Mouse (Mus musculus) neural tube, embryonic 11.5 days (tissue): ENCODE results near the gene Gm6657. TPM values are rescaled to one million over a fixed set of nuclear protein-coding genes. Genes with fewer than 3 reads are reported as not detected.

Experiments
- ATAC-seq: fragments of 200-750 bp; cut with Nextera tagmentation; 2 replicates; pipeline ENCODE4 v1.8.0; 2017; ENCODE audit warnings: moderate number of reproducible peaks, mild to moderate bottlenecking, moderate TSS enrichment, moderate library complexity; ENCODE audit not compliant: insufficient read depth, low FRiP score, low TSS enrichment
- DNase-seq: peaks from one replicate; pipeline ENCODE4 v3.0.0-alpha.2; 2015; ENCODE audit warnings: low spot score
- H3K27ac ChIP-seq: fragments of 300-500 bp; sonication (generic); 2 replicates; pipeline ENCODE4 v1.5.1; 2014; ENCODE audit warnings: low read depth, mild to moderate bottlenecking, low read length
- H3K27me3 ChIP-seq: fragments of 300-500 bp; sonication (generic); 2 replicates; pipeline ENCODE4 v1.6.1; 2014; ENCODE audit warnings: mild to moderate bottlenecking, low read length, mixed read lengths; ENCODE audit not compliant: control insufficient read depth, insufficient read depth
- H3K36me3 ChIP-seq: fragments of 300-500 bp; sonication (generic); 2 replicates; pipeline ENCODE4 v1.6.1; 2014; ENCODE audit warnings: mild to moderate bottlenecking, low read length, moderate library complexity, mixed read lengths; ENCODE audit not compliant: control insufficient read depth, insufficient read depth
- H3K4me1 ChIP-seq: fragments of 300-500 bp; sonication (generic); 2 replicates; pipeline ENCODE4 v1.6.1; 2014; ENCODE audit warnings: low read length, mixed read lengths; ENCODE audit not compliant: control insufficient read depth, insufficient read depth
- H3K4me2 ChIP-seq: fragments of 300-500 bp; sonication (generic); 2 replicates; pipeline ENCODE4 v1.6.1; 2014; ENCODE audit warnings: low read depth, mild to moderate bottlenecking, moderate library complexity
- H3K4me3 ChIP-seq: fragments of 300-500 bp; sonication (generic); 2 replicates; pipeline ENCODE4 v1.5.1; 2014; ENCODE audit warnings: low read depth, low read length
- H3K9ac ChIP-seq: fragments of 300-500 bp; sonication (generic); 2 replicates; pipeline ENCODE4 v1.6.1; 2014; ENCODE audit warnings: mild to moderate bottlenecking, low read length
- H3K9me3 ChIP-seq: fragments of 300-500 bp; sonication (generic); 2 replicates; pipeline ENCODE4 v1.6.1; 2016; ENCODE audit warnings: low read length; ENCODE audit not compliant: control insufficient read depth
- WGBS: fragments of 180-500 bp; shearing (Covaris S2); extraction: QIAGEN DNeasy Blood & Tissue Kit; methylation state at CpG from one replicate; pipeline ENCODE4 v1.1.7; 2014; 5-methylcytosine and 5-hydroxymethylcytosine counted together
- polyA plus RNA-seq: library from polyadenylated mRNA; unstranded; fragments of >200 nt; fragmentation: Nextera tagmentation; extraction: Ambion mirVana; gene quantifications from 2 replicates; pipeline ENCODE4 v1.2.1, GENCODE M21; 2014

Gm6657 gene
- polyA plus RNA-seq, 1 experiment from 2014 or later, result not detected

DNA sequence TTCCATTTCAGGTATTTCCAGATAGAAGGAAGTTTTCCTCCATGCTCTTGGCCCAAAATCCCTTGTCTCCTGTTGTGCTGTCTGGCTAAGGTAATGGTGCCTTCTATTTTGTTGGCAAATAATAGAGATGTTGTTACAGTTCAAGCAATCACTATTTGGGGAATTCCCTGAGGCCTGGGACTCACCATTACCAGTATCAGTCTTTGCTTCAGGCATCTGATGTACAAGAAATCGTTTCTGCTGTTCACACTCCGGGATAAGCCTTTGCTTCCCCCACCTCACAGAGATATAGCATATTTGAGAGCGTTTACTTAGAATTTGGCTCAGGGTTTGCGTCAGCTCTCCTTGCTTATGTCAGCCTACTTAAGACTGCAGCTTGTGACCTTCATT, 12.5 kb downstream of the Gm6657 start:
- Histone ChIP-seq H3K27ac (no peak overlapping the region), H3K9me3 (no peaks in the 10 kb centered on the region), H3K9ac (no peak overlapping the region), H3K4me1 (no peaks in the 10 kb centered on the region), H3K4me3 (no peak overlapping the region), H3K4me2 (no peak overlapping the region), H3K36me3 (no peaks in the 10 kb centered on the region), H3K27me3 (no peaks in the 10 kb centered on the region)
- no peak for DNase-seq
- ATAC-seq, result no peak
- WGBS, result 88% methylated on average over 4 of the region's 4 CpGs

GRCm38 (mm10) chr12:78209856-78210255, 15.8 kb downstream of the Gm6657 start:
- 95% methylated on average over 2 of the region's 2 CpGs for WGBS
- no peak overlapping the region for H3K9ac ChIP-seq

GRCm38 (mm10) chr12:78215490-78215889, 21.4 kb downstream of the Gm6657 start:
- Histone ChIP-seq H3K27ac (no peak overlapping the region), H3K4me2 (no peak overlapping the region), H3K9ac (no peak overlapping the region), H3K36me3 (no peaks in the 10 kb centered on the region), H3K27me3 (no peaks in the 10 kb centered on the region), H3K9me3 (no peaks in the 10 kb centered on the region), H3K4me3 (no peak overlapping the region), H3K4me1 (no peaks in the 10 kb centered on the region)
- no peak for ATAC-seq
- WGBS, result 79% methylated on average over 6 of the region's 6 CpGs
- no peak for DNase-seq

More at GRCm38 (mm10) chr12:78209856-78210255, 15.8 kb downstream of the Gm6657 start:
- no peaks in the 10 kb centered on the region for H3K9me3 ChIP-seq
- DNase-seq, result no peak
- no peaks in the 10 kb centered on the region for H3K4me1 ChIP-seq
- H3K27me3 ChIP-seq, result no peaks in the 10 kb centered on the region
- no peak overlapping the region for H3K27ac ChIP-seq
- no peak for ATAC-seq
- H3K4me3 ChIP-seq, result no peak overlapping the region
- no peaks in the 10 kb centered on the region for H3K36me3 ChIP-seq
- no peak overlapping the region for H3K4me2 ChIP-seq

- no peak overlapping the region for H3K27ac ChIP-seq
- no peaks in the 10 kb centered on the region for H3K9me3 ChIP-seq
- H3K4me2 ChIP-seq, result no peak overlapping the region
- H3K4me3 ChIP-seq, result no peak overlapping the region
- 88% methylated on average over 4 of the region's 4 CpGs for WGBS
- H3K27me3 ChIP-seq, result no peaks in the 10 kb centered on the region
- no peaks in the 10 kb centered on the region for H3K4me1 ChIP-seq
- ATAC-seq (no peak), DNase-seq (no peak)
- H3K36me3 ChIP-seq, result no peaks in the 10 kb centered on the region
- H3K9ac ChIP-seq, result no peak overlapping the region
Measured at GRCm38 (mm10) chr12:78219191-78219825, 25.3 kb downstream of the Gm6657 start.

GRCm38 (mm10) chr12:78225707-78226518, 31.9 kb downstream of the Gm6657 start, which contains the start of gene Gphn:
Gene Gphn (plus strand): TSS chr12:78226379.
- peak within 1 kb of the TSS; percentile 95 for H3K27ac ChIP-seq
- H3K4me1 ChIP-seq, result no peaks in the 10 kb centered on the region; the same call in 1 of the 2 replicates
- peak within 1 kb of the TSS; percentile 87 for H3K9ac ChIP-seq
- no peaks in the 10 kb centered on the region for H3K27me3 ChIP-seq
- peak within 1 kb of the TSS; percentile 83 for H3K4me3 ChIP-seq
- 0% methylated on average over 67 of the region's 70 CpGs for WGBS
- H3K9me3 ChIP-seq, result no peaks in the 10 kb centered on the region
- ATAC-seq (peak; percentile 95), DNase-seq (peak; percentile 93)
- H3K36me3 ChIP-seq, result no peaks in the 10 kb centered on the region
- H3K4me2 ChIP-seq, result peak within 1 kb of the TSS; percentile 76

DNA sequence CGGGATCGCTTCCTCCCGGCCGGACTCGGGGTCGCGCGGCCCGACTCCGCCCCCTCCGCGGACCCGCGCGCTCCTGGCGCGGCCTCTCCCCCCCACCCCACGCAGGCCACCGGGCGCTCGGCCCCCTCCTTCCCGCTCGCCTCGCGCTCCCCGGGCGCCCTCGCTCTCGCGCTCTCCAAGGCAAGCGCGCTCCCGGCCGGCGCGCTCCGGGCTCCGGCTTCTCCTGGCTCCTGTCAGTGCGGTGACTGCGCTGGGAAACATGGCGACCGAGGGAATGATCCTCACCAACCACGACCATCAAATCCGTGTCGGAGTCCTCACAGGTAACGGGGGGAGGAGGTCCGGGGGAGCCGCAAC, 32.5 kb downstream of the Gm6657 start:
- Histone ChIP-seq H3K9me3 (no peaks in the 10 kb centered on the region), H3K27ac (peak overlapping the region; percentile 95), H3K9ac (peak overlapping the region; percentile 87), H3K4me2 (peak overlapping the region; percentile 76), H3K4me3 (peak overlapping the region; percentile 83), H3K4me1 (no peaks in the 10 kb centered on the region; the same call in 1 of the 2 replicates), H3K36me3 (no peaks in the 10 kb centered on the region), H3K27me3 (no peaks in the 10 kb centered on the region)
- DNase-seq (peak; percentile 95), ATAC-seq (peak; percentile 81)
- WGBS, result under 1% methylated on average over 34 of the region's 48 CpGs

GRCm38 (mm10) chr12:78227021-78227932, 33.2 kb downstream of the Gm6657 start:
- no peaks in the 10 kb centered on the region for H3K9me3 ChIP-seq
- peak overlapping the region; percentile 87 for H3K9ac ChIP-seq
- peak overlapping the region; percentile 95 for H3K27ac ChIP-seq
- DNase-seq, result peak; percentile 61
- H3K27me3 ChIP-seq, result no peaks in the 10 kb centered on the region
- under 1% methylated on average over 53 of the region's 57 CpGs for WGBS
- peak overlapping the region; percentile 76 for H3K4me2 ChIP-seq
- peak overlapping the region; percentile 83 for H3K4me3 ChIP-seq
- ATAC-seq, result peak; percentile 32
- no peaks in the 10 kb centered on the region; the same call in 1 of the 2 replicates for H3K4me1 ChIP-seq
- no peaks in the 10 kb centered on the region for H3K36me3 ChIP-seq

DNA sequence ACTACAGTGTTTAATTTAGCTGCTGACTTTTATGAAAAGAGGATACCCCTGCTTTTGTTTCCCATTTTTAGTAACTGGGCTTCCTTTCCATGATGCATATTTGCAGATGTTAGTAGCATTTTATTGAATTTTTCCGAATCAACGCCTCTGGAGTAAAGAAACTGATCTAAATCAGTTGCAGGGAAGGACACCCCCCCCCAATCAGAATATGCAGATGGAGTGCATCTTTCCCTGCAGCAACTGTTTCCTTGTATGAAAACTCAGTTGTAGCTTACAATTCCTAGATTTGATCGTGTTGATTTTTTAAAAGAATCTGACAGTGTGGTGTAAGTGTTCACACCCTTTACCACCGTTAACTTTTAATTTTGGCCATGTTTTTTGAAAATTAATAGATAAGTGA, 34.1 kb downstream of the Gm6657 start:
- no peak overlapping the region for H3K9ac ChIP-seq
- H3K4me1 ChIP-seq, result no peaks in the 10 kb centered on the region; the same call in 1 of the 2 replicates
- H3K4me2 ChIP-seq, result peak overlapping the region; percentile 76
- no peaks in the 10 kb centered on the region for H3K27me3 ChIP-seq
- peak overlapping the region; percentile 83; the same call in 1 of the 2 replicates for H3K4me3 ChIP-seq
- no peaks in the 10 kb centered on the region for H3K9me3 ChIP-seq
- H3K27ac ChIP-seq, result no peak overlapping the region
- no peaks in the 10 kb centered on the region for H3K36me3 ChIP-seq
- ATAC-seq (no peak), DNase-seq (no peak)
- WGBS, result 40% methylated on average over 4 of the region's 4 CpGs
